Mouse (Mus musculus) retina, embryonic 14.5 days (tissue): ENCODE measurements around the gene Lrr1.
"Not testable (repeated sequence)": the region's sequence is repeated elsewhere in the genome, so short reads cannot be mapped to it uniquely, and the experiment has no call there.

Experiments used
- DNase-seq: peaks from one replicate; pipeline ENCODE4 v3.0.0-alpha.2; 2015; ENCODE audit warnings: low spot score

Gene Lrr1

GRCm38 (mm10) chr12:69168461-69169106, at the start of gene Lrr1:
Lrr1 (plus strand) TSS chr12:69168814.
- peak; percentile 90 for DNase-seq

DNA sequence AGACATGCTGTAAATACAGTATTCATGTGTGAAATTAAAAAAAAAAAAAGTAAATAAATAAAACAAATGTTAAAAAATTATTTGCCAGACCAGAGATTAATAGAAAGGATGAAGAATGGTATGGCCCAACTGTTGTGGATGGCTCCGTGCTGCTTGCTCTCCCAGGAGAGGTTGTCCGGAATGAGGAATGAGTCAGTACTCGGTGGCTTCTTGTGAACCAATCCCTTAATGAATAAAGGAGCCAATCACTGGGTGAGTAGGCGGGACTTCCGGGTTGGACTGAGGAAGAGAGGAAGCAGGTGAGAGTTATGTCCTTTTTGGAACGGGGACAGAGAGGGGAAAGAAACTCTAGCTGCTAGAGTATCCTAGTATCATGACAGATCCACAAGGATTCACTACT, 48.7 kb upstream of the Lrr1 start:
- DNase-seq = no peak

DNA sequence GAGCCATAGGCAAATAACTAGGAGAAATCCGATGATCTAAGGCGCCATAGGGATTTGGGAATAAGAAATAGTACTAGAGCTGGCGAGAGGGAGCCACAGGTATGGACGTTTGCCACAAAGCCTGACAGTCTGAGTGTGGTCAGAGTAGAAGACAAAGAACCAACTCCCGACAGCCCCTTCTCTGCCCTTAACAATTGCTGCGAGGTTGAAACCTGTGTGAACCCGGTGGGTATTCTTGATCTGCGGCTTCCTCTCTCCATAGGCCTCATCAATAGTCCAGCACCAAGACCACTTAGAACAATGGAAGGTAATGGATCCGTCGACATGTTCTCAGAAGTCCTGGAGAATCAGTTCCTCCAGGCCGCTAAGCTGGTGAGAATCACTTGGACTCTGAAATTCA, 45.8 kb upstream of the Lrr1 start:
- no peak for DNase-seq

GRCm38 (mm10) chr12:69125066-69125465, 43.5 kb upstream of the Lrr1 start:
- DNase-seq = no peak

- DNase-seq = peak; percentile 42
Measured at GRCm38 (mm10) chr12:69127170-69127569, 41.4 kb upstream of the Lrr1 start.

GRCm38 (mm10) chr12:69127626-69128025, 41.0 kb upstream of the Lrr1 start:
- no peak for DNase-seq

GRCm38 (mm10) chr12:69129634-69130310, 38.8 kb upstream of the Lrr1 start:
- DNase-seq = no peak

DNA sequence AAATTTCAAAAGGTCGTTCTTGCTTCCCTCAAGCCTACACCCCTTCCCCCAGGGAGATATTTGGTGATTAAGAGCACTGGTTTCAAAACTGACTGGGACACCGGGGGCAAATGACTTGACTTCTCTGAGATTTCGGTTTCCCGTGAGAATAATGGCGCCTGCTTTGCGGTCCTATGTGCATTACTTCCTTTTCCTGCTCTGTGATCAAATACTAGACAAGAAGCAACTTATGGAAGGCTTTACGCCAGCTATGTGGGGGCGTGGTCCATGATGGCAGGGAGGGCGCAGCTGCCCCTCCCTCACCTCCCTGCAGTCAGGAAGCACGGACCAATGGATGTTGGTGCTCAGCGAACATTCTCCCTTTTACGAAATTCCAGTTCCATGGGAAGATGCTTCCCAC, 38.1 kb upstream of the Lrr1 start:
- DNase-seq = no peak

DNA sequence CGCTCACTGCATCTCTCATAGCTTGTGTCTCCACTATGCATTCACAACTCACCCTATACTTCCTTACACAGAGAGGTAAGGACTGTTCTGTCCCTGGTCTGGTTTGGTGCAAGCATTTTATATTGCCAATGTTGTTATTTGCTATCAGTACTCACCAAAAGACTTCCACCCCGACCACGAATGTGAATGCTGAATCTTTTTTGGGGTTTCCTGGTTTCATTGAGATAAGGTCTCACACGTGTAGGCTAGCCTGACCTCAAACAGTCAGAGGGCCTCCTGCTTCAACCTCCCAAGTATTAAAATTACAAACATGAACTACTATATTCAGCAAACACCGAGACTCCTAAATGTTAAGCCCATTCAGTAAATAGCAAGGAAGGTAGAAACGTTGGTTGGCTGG, 37.3 kb upstream of the Lrr1 start:
- DNase-seq = no peak

DNA sequence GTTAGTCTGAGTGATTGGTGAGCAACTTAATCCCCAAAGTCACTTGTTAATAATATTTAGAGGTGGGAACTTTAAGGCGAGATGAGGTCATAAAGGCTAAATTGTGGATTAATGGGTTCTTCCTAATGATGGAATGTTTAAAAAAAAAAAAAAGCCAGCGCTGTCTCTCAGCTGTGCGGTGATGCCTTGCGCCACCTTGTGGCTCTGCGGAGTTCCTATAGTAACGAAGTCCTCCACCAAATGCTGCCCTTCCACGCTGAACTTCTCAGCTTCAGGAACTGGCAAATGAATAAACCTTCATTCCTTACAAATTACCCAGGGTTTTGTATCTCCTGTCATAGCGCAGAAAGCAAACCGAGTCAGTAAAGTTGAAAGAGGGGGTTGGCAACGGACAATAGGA, 36.6 kb upstream of the Lrr1 start:
- peak; percentile 73 for DNase-seq

DNA sequence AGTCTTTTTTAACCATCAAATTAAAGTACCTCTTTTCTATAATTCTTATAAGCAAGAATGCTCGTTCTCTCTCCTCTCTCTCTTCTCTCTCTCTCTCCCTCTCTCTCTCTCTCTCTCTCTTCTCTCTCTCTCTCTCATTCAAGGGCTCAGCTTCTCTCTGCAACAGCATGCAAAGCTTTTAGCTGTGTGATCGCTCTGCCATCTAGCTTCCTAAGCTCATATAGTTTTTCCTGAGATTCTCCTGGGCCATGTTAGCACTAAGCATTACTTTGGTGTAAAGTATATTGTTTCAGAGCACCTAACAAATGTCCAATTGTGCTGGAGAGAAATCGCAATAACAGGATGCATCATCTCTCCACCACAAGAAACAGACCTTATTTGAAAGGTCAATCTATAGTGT, 29.4 kb upstream of the Lrr1 start:
- no peak for DNase-seq

- no peak for DNase-seq
Measured at GRCm38 (mm10) chr12:69139841-69140240, 28.8 kb upstream of the Lrr1 start.

DNA sequence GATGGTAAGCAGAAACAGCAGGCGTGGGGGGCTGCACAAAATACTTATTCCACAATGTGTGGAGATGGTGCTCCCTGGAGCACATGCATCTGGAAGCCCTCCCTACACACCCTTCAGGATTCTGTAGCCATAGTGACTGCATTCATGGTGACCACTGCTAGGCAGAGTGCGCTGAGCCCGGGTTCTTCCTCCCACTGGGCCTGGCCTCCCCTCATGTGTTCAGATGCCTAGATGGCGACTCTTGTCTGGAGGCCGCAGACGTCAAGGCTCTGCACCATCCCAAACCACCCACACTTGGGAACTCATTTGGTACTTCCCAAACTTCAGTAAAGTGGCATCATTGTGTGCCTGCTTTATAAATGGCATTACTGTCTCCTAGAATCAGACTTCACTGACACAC, 25.2 kb upstream of the Lrr1 start:
- DNase-seq = no peak

GRCm38 (mm10) chr12:69147166-69147735, 21.4 kb upstream of the Lrr1 start:
- DNase-seq = no peak

GRCm38 (mm10) chr12:69150049-69150448, 18.6 kb upstream of the Lrr1 start:
- DNase-seq = no peak

- DNase-seq = no peak
Measured at GRCm38 (mm10) chr12:69155923-69156322, 12.7 kb upstream of the Lrr1 start.

GRCm38 (mm10) chr12:69156436-69156835, 12.2 kb upstream of the Lrr1 start:
- DNase-seq = no peak

- DNase-seq = no peak
Measured at GRCm38 (mm10) chr12:69157107-69157506, 11.5 kb upstream of the Lrr1 start.

GRCm38 (mm10) chr12:69158366-69158764, 10.2 kb upstream of the Lrr1 start:
- DNase-seq = peak; percentile 43

- DNase-seq = peak; percentile 100
Measured at GRCm38 (mm10) chr12:69158765-69159577, 9.6 kb upstream of the Lrr1 start, which contains the start of gene Rps29. Rps29 (minus strand) TSS chr12:69159186.

DNA sequence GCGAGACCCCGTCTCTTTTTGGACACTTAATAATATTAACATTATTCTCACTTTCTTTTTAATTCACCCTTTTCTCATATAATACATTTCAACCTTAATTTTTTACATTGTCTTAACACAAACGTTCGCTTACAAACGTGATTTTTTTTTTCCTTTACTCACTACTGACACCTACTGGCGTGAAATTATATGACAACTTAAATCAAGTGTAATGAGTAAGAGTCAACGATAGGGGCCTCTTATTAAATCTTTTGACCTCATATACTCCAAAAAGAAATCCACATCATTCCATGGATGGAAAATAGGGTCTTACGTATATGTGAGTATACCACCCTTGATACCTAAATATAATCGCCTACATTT, 9.1 kb upstream of the Lrr1 start:
- DNase-seq = peak; percentile 78

DNA sequence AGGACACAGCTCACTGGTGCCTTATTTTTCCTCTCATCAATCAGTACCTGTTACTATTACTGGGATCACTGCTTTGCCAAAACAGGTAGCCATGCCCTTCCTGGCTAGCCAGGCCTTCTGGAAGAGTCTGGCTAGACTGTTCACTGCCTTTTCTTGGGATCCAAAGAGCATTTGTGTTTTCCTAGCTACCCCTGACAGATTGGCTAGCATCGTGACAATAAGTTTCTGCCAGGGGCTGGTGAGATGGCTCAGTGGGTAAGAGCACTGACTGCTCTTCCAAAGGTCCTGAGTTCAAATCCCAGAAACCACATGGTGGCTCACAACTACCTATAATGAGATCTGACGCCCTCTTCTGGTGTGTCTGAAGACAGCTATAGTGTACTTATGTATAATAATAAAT, 7.9 kb upstream of the Lrr1 start:
- DNase-seq = not testable (repeated sequence)

DNA sequence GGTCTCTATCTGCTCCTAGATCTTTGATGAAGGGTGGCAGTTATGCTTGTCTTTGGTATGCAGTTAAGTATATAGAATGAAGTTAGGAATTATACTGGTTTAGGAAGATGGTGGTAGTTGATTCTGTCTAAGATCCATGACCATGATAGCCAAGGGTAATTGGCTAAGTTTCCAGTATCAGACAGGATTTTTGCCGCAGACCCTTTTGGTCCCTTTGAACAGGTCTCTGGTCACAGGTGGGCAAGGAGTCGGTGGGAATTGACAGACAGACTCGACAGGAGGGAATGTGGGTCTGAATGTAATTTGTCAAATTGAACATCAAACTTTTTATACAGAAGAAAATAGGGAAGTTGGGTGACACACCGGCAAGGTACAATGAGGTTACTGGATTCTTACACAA, 5.0 kb upstream of the Lrr1 start:
- DNase-seq = not testable (repeated sequence)
